Mouse (Mus musculus) frontal cortex, postnatal 25 days (tissue): ENCODE results near the gene Actn3.
"Not testable (repeated sequence)": the region's sequence is repeated elsewhere in the genome, so short reads cannot be mapped to it uniquely, and the experiment has no call there.

Source experiments
- DNase-seq, 2 experiments: peaks; one replicate each; pipeline ENCODE4 v3.0.0; 2022; ENCODE audit warnings: low spot score in 2 of 2

Gene Actn3

GRCm38 (mm10) chr19:4859081-4859480 lies 18.6 kb downstream of the Actn3 start:
- no peak for DNase-seq

GRCm38 (mm10) chr19:4855951-4856350 lies 21.8 kb downstream of the Actn3 start:
- no peak for DNase-seq

GRCm38 (mm10) chr19:4855470-4855820 lies 22.3 kb downstream of the Actn3 start:
- no peak for DNase-seq

- DNase-seq: peak; percentile 71 to 84
Measured at GRCm38 (mm10) chr19:4854552-4855469, 22.9 kb downstream of the Actn3 start, which contains the start of gene Ctsf. Gene Ctsf (plus strand): TSS chr19:4855130.

GRCm38 (mm10) chr19:4850281-4850680 lies 27.4 kb downstream of the Actn3 start:
- DNase-seq: no peak

- DNase-seq: no peak
Measured at GRCm38 (mm10) chr19:4849800-4850199, 27.9 kb downstream of the Actn3 start.

GRCm38 (mm10) chr19:4847490-4847889 lies 30.2 kb downstream of the Actn3 start:
- DNase-seq: no peak

GRCm38 (mm10) chr19:4845846-4846245 lies 31.9 kb downstream of the Actn3 start:
- DNase-seq: no peak

GRCm38 (mm10) chr19:4842611-4843010 lies 35.1 kb downstream of the Actn3 start:
- DNase-seq: no peak

- no peak for DNase-seq
Measured at GRCm38 (mm10) chr19:4840848-4841247, 36.9 kb downstream of the Actn3 start.

GRCm38 (mm10) chr19:4839149-4839548 lies 38.6 kb downstream of the Actn3 start, which contains the start of the genes Ccs and Ccdc87:
Gene Ccs (minus strand): TSS chr19:4839332.
Gene Ccdc87 (plus strand): TSS chr19:4839366.
- peak; percentile 88 to 93 for DNase-seq

- no peak for DNase-seq
Measured at GRCm38 (mm10) chr19:4838526-4839140, 39.1 kb downstream of the Actn3 start.

- DNase-seq: no peak
Measured at GRCm38 (mm10) chr19:4837049-4837448, 40.7 kb downstream of the Actn3 start.

- DNase-seq: no peak
Measured at GRCm38 (mm10) chr19:4836096-4836495, 41.6 kb downstream of the Actn3 start.

GRCm38 (mm10) chr19:4833977-4834376 lies 43.7 kb downstream of the Actn3 start:
- DNase-seq: no peak

- no peak for DNase-seq
Measured at GRCm38 (mm10) chr19:4829156-4829555, 48.6 kb downstream of the Actn3 start.

GRCm38 (mm10) chr19:4828444-4829114 lies 49.1 kb downstream of the Actn3 start:
- DNase-seq: no peak

GRCm38 (mm10) chr19:4820678-4821303 lies 56.9 kb downstream of the Actn3 start:
- DNase-seq: peak; percentile 29 to 30

GRCm38 (mm10) chr19:4817182-4817835 lies 60.4 kb downstream of the Actn3 start:
- no peak for DNase-seq

- no peak for DNase-seq
Measured at GRCm38 (mm10) chr19:4813015-4813414, 64.7 kb downstream of the Actn3 start.

- not testable (repeated sequence) for DNase-seq
Measured at GRCm38 (mm10) chr19:4812334-4812949, 65.3 kb downstream of the Actn3 start.
